Mouse (Mus musculus) embryonic facial prominence, embryonic 14.5 days (tissue): ENCODE data around the gene Ereg. TPM values are rescaled to one million over a fixed set of nuclear protein-coding genes. Genes with fewer than 3 reads are reported as not detected.

Source experiments
- ATAC-seq: fragments of 200-750 bp; cut with Nextera tagmentation; 2 replicates; pipeline ENCODE4 v1.8.0; 2017; ENCODE audit warnings: low read depth, moderate number of reproducible peaks, moderate TSS enrichment
- DNase-seq: peaks from one replicate; pipeline ENCODE4 v3.0.0-alpha.2; 2015; ENCODE audit warnings: low spot score
- H3K27ac ChIP-seq: fragments of 300-500 bp; sonication (generic); replicated peaks from 2 replicates; pipeline ENCODE4 v1.5.1; 2014; ENCODE audit warnings: low read depth, mild to moderate bottlenecking, low read length, moderate library complexity
- H3K27me3 ChIP-seq: fragments of 300-500 bp; sonication (generic); replicated peaks from 2 replicates; pipeline ENCODE4 v1.6.1; 2014; ENCODE audit warnings: low read length; ENCODE audit not compliant: control insufficient read depth, insufficient read depth
- H3K36me3 ChIP-seq: fragments of 300-500 bp; sonication (generic); 2 replicates; pipeline ENCODE4 v1.6.1; 2014; ENCODE audit warnings: low read length, mixed read lengths; ENCODE audit not compliant: control insufficient read depth, insufficient read depth
- H3K4me1 ChIP-seq: fragments of 300-500 bp; sonication (generic); 2 replicates; pipeline ENCODE4 v1.6.1; 2014; ENCODE audit warnings: antibody characterized with exemption, low read length; ENCODE audit not compliant: control insufficient read depth, insufficient read depth
- H3K4me2 ChIP-seq: fragments of 300-500 bp; sonication (generic); 2 replicates; pipeline ENCODE4 v1.6.1; 2014; ENCODE audit warnings: low read depth, mild to moderate bottlenecking, low read length, moderate library complexity, mixed read lengths
- H3K4me3 ChIP-seq: fragments of 300-500 bp; sonication (generic); 2 replicates; pipeline ENCODE4 v1.5.1; 2014; ENCODE audit warnings: low read depth, mild to moderate bottlenecking, low read length
- H3K9ac ChIP-seq: fragments of 300-500 bp; sonication (generic); 2 replicates; pipeline ENCODE4 v1.6.1; 2014; ENCODE audit warnings: low read depth, mild to moderate bottlenecking, low read length, moderate library complexity, mixed read lengths
- H3K9me3 ChIP-seq: fragments of 300-500 bp; sonication (generic); 2 replicates; pipeline ENCODE4 v1.6.1; 2016; ENCODE audit warnings: low read length; ENCODE audit not compliant: control insufficient read depth
- WGBS: fragments of 180-500 bp; shearing (Covaris S2); extraction: QIAGEN DNeasy Blood & Tissue Kit; methylation state at CpG from one replicate; pipeline ENCODE4 v1.1.7; 2014; 5-methylcytosine and 5-hydroxymethylcytosine counted together
- polyA plus RNA-seq: library from polyadenylated mRNA; unstranded; fragments of >200 nt; fragmentation: Nextera tagmentation; extraction: Ambion mirVana; gene quantifications from 2 replicates; pipeline ENCODE4 v1.2.1, GENCODE M21; 2014

The Ereg gene
- polyA plus RNA-seq, 1 experiment from 2014 or later = 0.06 TPM

DNA sequence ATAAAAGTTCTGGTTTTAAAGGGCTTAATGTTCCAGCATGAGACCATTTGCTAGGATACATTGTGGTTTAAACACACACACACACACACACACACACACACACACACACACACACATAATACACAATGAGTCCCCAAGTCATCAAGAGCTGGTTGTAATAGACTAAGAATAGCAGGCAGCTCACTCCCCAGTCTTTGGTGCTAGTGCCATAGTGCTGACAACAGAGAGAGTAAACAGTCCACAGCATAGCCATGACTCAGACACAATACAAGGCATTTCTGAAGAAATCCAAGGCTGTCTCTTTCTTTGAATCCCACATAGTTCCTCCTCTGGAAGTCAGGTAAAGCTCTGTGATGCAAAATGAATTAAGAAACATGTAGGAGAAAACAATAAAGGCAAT lies 44.2 kb downstream of the Ereg start:
- ATAC-seq = no peak
- no peak for DNase-seq
- H3K4me3 ChIP-seq = no peak overlapping the region

GRCm38 (mm10) chr5:91123404-91123803 lies 49.0 kb downstream of the Ereg start:
- Histone ChIP-seq H3K4me3 (no peak overlapping the region), H3K9me3 (no peaks in the 10 kb centered on the region), H3K4me1 (no peaks in the 10 kb centered on the region), H3K4me2 (no peak overlapping the region), H3K9ac (no peak overlapping the region), H3K36me3 (no peaks in the 10 kb centered on the region), H3K27ac (no peak overlapping the region), H3K27me3 (no peaks in the 10 kb centered on the region)
- WGBS = 81% methylated on average over 4 of the region's 4 CpGs
- ATAC-seq (no peak), DNase-seq (no peak)

More for the DNA sequence above, 44.2 kb downstream of the Ereg start:
- Histone ChIP-seq H3K4me1 (no peaks in the 10 kb centered on the region), H3K9me3 (no peaks in the 10 kb centered on the region), H3K4me2 (no peak overlapping the region), H3K27ac (no peak overlapping the region), H3K27me3 (no peaks in the 10 kb centered on the region), H3K36me3 (no peaks in the 10 kb centered on the region), H3K9ac (no peak overlapping the region)

DNA sequence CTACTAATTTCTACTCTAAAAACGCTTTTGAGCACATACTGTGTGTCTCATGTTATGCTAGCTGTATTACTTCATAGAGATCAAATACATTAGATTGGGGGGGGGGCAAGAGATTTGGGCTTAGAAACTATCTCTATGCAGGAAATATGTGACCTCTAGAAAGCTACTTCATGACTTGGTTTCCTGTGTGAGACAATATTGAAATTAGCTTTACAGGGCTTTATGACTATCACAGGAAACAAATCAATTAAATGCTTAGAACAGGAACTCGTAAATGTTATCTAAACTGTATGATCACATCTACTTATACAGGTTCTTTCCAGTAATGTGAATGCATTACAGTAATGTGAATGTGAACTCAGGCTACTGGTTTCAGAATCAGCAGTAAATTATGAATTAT lies 49.7 kb downstream of the Ereg start:
- Histone ChIP-seq H3K27ac (no peak overlapping the region), H3K9ac (no peak overlapping the region), H3K4me2 (no peak overlapping the region), H3K4me3 (no peak overlapping the region), H3K9me3 (no peaks in the 10 kb centered on the region), H3K4me1 (no peaks in the 10 kb centered on the region), H3K27me3 (no peaks in the 10 kb centered on the region), H3K36me3 (no peaks in the 10 kb centered on the region)
- ATAC-seq = no peak
- DNase-seq = no peak
- WGBS = 86% methylated on average over 2 of the region's 2 CpGs

DNA sequence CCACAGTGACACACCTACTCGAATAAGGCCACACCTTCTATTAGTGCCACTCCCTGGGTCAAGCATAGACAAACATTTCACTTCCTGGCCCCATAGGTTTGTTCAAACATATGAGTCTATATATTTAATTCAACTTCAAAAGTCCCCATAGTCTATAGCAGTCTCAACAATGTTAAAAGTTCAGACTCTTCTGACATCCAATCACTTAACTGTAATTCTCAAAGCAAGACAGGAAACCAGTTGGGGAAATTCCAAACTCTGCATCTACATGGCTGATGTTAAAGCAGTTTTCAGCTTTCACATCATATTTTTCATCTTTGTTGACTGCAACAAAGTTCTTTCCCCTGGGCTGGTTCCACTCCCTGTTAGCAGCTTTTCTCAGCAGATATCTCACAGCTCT lies 52.2 kb downstream of the Ereg start:
- Histone ChIP-seq H3K27ac (no peak overlapping the region), H3K4me1 (no peaks in the 10 kb centered on the region), H3K9me3 (no peaks in the 10 kb centered on the region), H3K36me3 (no peaks in the 10 kb centered on the region), H3K4me2 (no peak overlapping the region), H3K9ac (no peak overlapping the region), H3K4me3 (no peak overlapping the region), H3K27me3 (no peaks in the 10 kb centered on the region)
- no peak for DNase-seq
- WGBS = 67% methylated on average over 1 of the region's 1 CpGs
- ATAC-seq = no peak

DNA sequence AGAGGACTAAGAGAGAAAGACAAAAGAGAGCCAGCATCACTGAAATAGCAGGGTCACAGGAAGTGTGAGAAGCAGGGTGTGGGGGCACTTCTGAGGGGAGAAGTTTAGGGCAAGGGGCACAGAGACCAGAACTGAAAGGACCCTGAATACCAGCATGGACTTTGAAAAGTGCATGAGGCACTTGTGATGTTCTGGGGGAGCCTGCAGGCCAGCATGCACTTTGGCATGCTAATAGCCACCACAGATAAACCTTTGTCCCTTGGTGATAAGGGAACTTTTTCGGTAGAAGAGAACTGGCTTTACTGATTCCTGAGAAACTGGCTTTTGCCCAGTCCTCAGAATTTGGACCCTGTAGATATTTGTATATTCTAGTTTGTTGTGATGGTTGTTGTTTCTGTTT lies 60.5 kb downstream of the Ereg start:
- no peaks in the 10 kb centered on the region for H3K9me3 ChIP-seq
- ATAC-seq = no peak

GRCm38 (mm10) chr5:91138970-91139369 lies 64.5 kb downstream of the Ereg start:
- H3K4me3 ChIP-seq = peak overlapping the region; percentile 50
- H3K9ac ChIP-seq = peak overlapping the region; percentile 48; the same call in 1 of the 2 replicates
- DNase-seq (no peak), ATAC-seq (no peak)
- H3K27ac ChIP-seq = no peak overlapping the region
- H3K36me3 ChIP-seq = no peaks in the 10 kb centered on the region
- H3K4me1 ChIP-seq = peaks cover 3% of the 10 kb centered on the region; the same call in 1 of the 2 replicates
- WGBS = 4% methylated on average over 7 of the region's 7 CpGs
- peak overlapping the region; percentile 94 for H3K4me2 ChIP-seq
- H3K27me3 ChIP-seq = peaks cover 29% of the 10 kb centered on the region
- no peaks in the 10 kb centered on the region for H3K9me3 ChIP-seq

More for the DNA sequence above, 60.5 kb downstream of the Ereg start:
- no peak overlapping the region for H3K4me2 ChIP-seq
- H3K4me1 ChIP-seq = 0 out of 2 replicates have a peak, but pooled peaks cover 3% of the 10 kb centered on the region
- H3K27me3 ChIP-seq = peaks cover 14% of the 10 kb centered on the region
- no peak overlapping the region for H3K9ac ChIP-seq
- no peak overlapping the region for H3K27ac ChIP-seq
- H3K4me3 ChIP-seq = no peak overlapping the region
- no peaks in the 10 kb centered on the region for H3K36me3 ChIP-seq
- 63% methylated on average over 1 of the region's 1 CpGs for WGBS
- no peak for DNase-seq

DNA sequence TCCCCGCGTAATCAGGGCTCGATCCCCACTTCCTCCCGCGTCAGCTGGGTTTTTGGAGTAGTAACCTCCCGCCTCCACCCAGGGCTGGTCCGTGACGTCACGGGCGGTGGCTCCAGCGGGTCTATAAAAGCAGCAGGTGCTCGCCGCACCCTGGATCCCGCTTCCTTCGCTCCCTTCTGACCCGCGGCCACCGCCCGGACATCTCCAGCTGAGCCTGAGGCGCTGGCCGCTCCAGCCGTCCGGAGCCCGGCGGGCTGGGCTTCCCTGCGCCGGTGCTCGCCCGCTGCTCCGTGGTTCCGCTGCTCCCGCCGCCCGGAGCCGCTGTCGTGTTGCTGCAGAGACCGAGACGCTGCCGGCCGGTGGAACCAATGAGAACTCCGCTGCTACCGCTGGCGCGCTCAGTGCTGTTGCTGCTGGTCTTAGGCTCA lies 65.0 kb downstream of the Ereg start, which contains the start of gene Areg:
Gene Areg, plus strand, starts transcription at position 154 of the 428 bp plus-strand sequence.
- DNase-seq = peak; percentile 45
- no peaks in the 10 kb centered on the region for H3K36me3 ChIP-seq
- WGBS = under 1% methylated on average over 34 of the region's 44 CpGs
- peak within 1 kb of the TSS; percentile 50 for H3K4me3 ChIP-seq
- peak; percentile 87 for ATAC-seq
- peak within 1 kb of the TSS; percentile 48 for H3K9ac ChIP-seq
- H3K27me3 ChIP-seq = peaks cover 29% of the 10 kb centered on the region
- peak within 1 kb of the TSS; percentile 94 for H3K4me2 ChIP-seq
- no peak within 1 kb of the TSS for H3K27ac ChIP-seq
- H3K9me3 ChIP-seq = no peaks in the 10 kb centered on the region
- peaks cover 3% of the 10 kb centered on the region; the same call in 1 of the 2 replicates for H3K4me1 ChIP-seq

GRCm38 (mm10) chr5:91140896-91141448 lies 66.5 kb downstream of the Ereg start:
- Histone ChIP-seq H3K4me2 (no peak overlapping the region), H3K4me1 (peaks cover 3% of the 10 kb centered on the region; the same call in 1 of the 2 replicates), H3K36me3 (no peaks in the 10 kb centered on the region), H3K9me3 (no peaks in the 10 kb centered on the region), H3K27me3 (peaks cover 29% of the 10 kb centered on the region), H3K27ac (no peak overlapping the region), H3K4me3 (no peak overlapping the region), H3K9ac (no peak overlapping the region)
- DNase-seq = no peak
- 41% methylated on average over 13 of the region's 13 CpGs for WGBS
- ATAC-seq = no peak
